9 mouse cellular contexts compared by ENCODE assay signal in genomic region chr1:88586823-88587820, GRCm38 (mm10).
A peak's percentile ranks its signal among the peaks of the same experiment; 100 is the strongest.
DNase-seq lines count a peak whose midpoint lies in the region; ATAC-seq and TF ChIP-seq lines count a peak whose summit lies in the region.
"Had no signal": no experiment of that assay in that cellular context is flagged by ENCODE, and none has a peak within 500 bp of the region (broad histone marks: within the 10 kb centered on the region; RNA-seq: fewer than 3 reads in every experiment).

No protein-coding gene starts in this region.

- no peaks in the 10 kb centered on the region for H3K79me2 ChIP-seq in CH12.LX (replicated peaks; ENCODE audit: control insufficient read depth, extremely low read depth, insufficient read depth, poor library complexity, severe bottlenecking)

- TF ChIP-seq RAD21 in CH12.LX (IDR thresholded peaks at IDR 0.05; ENCODE audit: low read depth, low read length), result no peak; the same call in 1 of the 2 replicates

- H3K9me3 ChIP-seq in hindbrain, embryonic 10.5 days, result no peaks in the 10 kb centered on the region
- H3K9me3 ChIP-seq in hindbrain, embryonic 11.5 days (ENCODE audit: control insufficient read depth, low read length), result no peaks in the 10 kb centered on the region
- H3K9me3 ChIP-seq in CH12.LX (replicated peaks; ENCODE audit: low read length), result peaks cover 46% of the 10 kb centered on the region
- H3K9me3 ChIP-seq in heart, embryonic 10.5 days, result no peaks in the 10 kb centered on the region
- H3K9me3 ChIP-seq: hindbrain, embryonic 15.5 days had no signal

- peak; percentile 98 for TF ChIP-seq EP300 in CH12.LX (IDR thresholded peaks at IDR 0.05; ENCODE audit: low read length)

- H3K4me1 ChIP-seq in hindbrain, embryonic 10.5 days (replicated peaks), result no peaks in the 10 kb centered on the region
- no peaks in the 10 kb centered on the region for H3K4me1 ChIP-seq in hindbrain, embryonic 11.5 days (replicated peaks; ENCODE audit: control insufficient read depth, insufficient read depth, low read length)
- H3K4me1 ChIP-seq in CH12.LX (ENCODE audit: control insufficient read depth in 1 of 2, insufficient read depth in 2 of 2), result peaks cover 19 to 54% of the 10 kb centered on the region in 2 experiments
- H3K4me1 ChIP-seq in heart, embryonic 10.5 days, result peaks cover 19% of the 10 kb centered on the region; the same call in 1 of the 2 replicates

- no peak for ATAC-seq in hindbrain, embryonic 11.5 days (ENCODE audit: low FRiP score)

- DNase-seq in hindbrain, embryonic 10.5 days (ENCODE audit: low spot score), result no peak
- DNase-seq in hindbrain, embryonic 11.5 days (ENCODE audit: low spot score), result no peak
- peak; percentile 91 for DNase-seq in CH12.LX (ENCODE audit: extremely low read depth)
- no peak for DNase-seq in heart, embryonic 10.5 days (ENCODE audit: low spot score)
- DNase-seq in lung, postnatal 4 days, result peak; percentile 53 to 57
- DNase-seq in yolk sac, embryonic 10.5 days (ENCODE audit: low spot score), result no peak
- DNase-seq in ovary, postnatal 36 days (ENCODE audit: low spot score), result no peak
- no peak for DNase-seq in neural tube, embryonic 10.5 days (ENCODE audit: extremely low spot score, low spot score)

- TF ChIP-seq CTCF in CH12.LX (conservative IDR thresholded peaks at IDR 0.05 in 1 of 2, IDR thresholded peaks at IDR 0.05 in 1 of 2; ENCODE audit: low read depth in 2 of 2, low read length in 2 of 2), result no peak

- 0 out of 2 replicates have a peak, but pooled peaks cover 2% of the 10 kb centered on the region for H3K27me3 ChIP-seq in hindbrain, embryonic 10.5 days (ENCODE audit: insufficient read depth, poor library complexity, severe bottlenecking)
- no peaks in the 10 kb centered on the region for H3K27me3 ChIP-seq in hindbrain, embryonic 11.5 days (ENCODE audit: control insufficient read depth, insufficient read depth, low read length)
- H3K27me3 ChIP-seq in CH12.LX (replicated peaks), result no peaks in the 10 kb centered on the region
- peaks cover 4% of the 10 kb centered on the region; the same call in 1 of the 2 replicates for H3K27me3 ChIP-seq in heart, embryonic 10.5 days (ENCODE audit: insufficient read depth, poor library complexity, severe bottlenecking)
- H3K27me3 ChIP-seq: hindbrain, embryonic 15.5 days had no signal

- 85% methylated on average over 13 of the region's 13 CpGs for WGBS in hindbrain, embryonic 10.5 days
- WGBS in hindbrain, embryonic 11.5 days, result 78% methylated on average over 13 of the region's 13 CpGs
- 65% methylated on average over 13 of the region's 13 CpGs for WGBS in heart, embryonic 10.5 days

- no peak overlapping the region for H3K9ac ChIP-seq in hindbrain, embryonic 11.5 days (ENCODE audit: low read depth, low read length)
- H3K9ac ChIP-seq in CH12.LX (ENCODE audit: insufficient read depth, low read depth), result peak overlapping the region; percentile 28
- H3K9ac ChIP-seq: hindbrain, embryonic 15.5 days had no signal

- H3K4me3 ChIP-seq in hindbrain, embryonic 10.5 days, result no peak overlapping the region
- H3K4me3 ChIP-seq in hindbrain, embryonic 11.5 days (ENCODE audit: low read depth, low read length), result no peak overlapping the region
- no peak overlapping the region for H3K4me3 ChIP-seq in CH12.LX (replicated peaks in 1 of 3; ENCODE audit: low read depth in 2 of 3, low read length in 2 of 3, poor library complexity in 1 of 3)
- H3K4me3 ChIP-seq in heart, embryonic 10.5 days, result no peak overlapping the region
- H3K4me3 ChIP-seq: hindbrain, embryonic 15.5 days had no signal

- dilution Hi-C loops in CH12.LX (cut with MboI; ENCODE audit: extremely low pct_ligation_motif_present, extremely low pct_unique_long_range_greater_than_20kb, low sequenced_read_pairs), result no loop called here

- 0 out of 2 replicates have a peak overlapping the region, but pooled peaks have one; percentile 35 for H3K27ac ChIP-seq in hindbrain, embryonic 10.5 days
- H3K27ac ChIP-seq in hindbrain, embryonic 11.5 days (ENCODE audit: low read depth, low read length), result no peak overlapping the region
- H3K27ac ChIP-seq in CH12.LX (ENCODE audit: insufficient read depth, low read depth), result peak overlapping the region; percentile 99
- 0 out of 2 replicates have a peak overlapping the region, but pooled peaks have one; percentile 4 for H3K27ac ChIP-seq in heart, embryonic 10.5 days
- H3K27ac ChIP-seq: hindbrain, embryonic 15.5 days had no signal

- no peaks in the 10 kb centered on the region for H3K36me3 ChIP-seq in hindbrain, embryonic 10.5 days
- no peaks in the 10 kb centered on the region for H3K36me3 ChIP-seq in hindbrain, embryonic 11.5 days (ENCODE audit: control insufficient read depth, insufficient read depth, low read length)
- no peaks in the 10 kb centered on the region for H3K36me3 ChIP-seq in CH12.LX (replicated peaks in 1 of 2; ENCODE audit: control insufficient read depth in 1 of 2, insufficient read depth in 1 of 2, low read length in 1 of 2)
- H3K36me3 ChIP-seq in heart, embryonic 10.5 days, result no peaks in the 10 kb centered on the region
- H3K36me3 ChIP-seq: hindbrain, embryonic 15.5 days had no signal

- in situ Hi-C loops in CH12.LX (cut with MboI; ENCODE audit: low pct_ligation_motif_present, low pct_unique_long_range_greater_than_20kb, low sequenced_read_pairs), result no loop called here

- H3K4me2 ChIP-seq in hindbrain, embryonic 11.5 days (replicated peaks; ENCODE audit: low read depth, low read length), result no peak overlapping the region
- peak overlapping the region; percentile 22; the same call in 1 of the 2 replicates for H3K4me2 ChIP-seq in CH12.LX (ENCODE audit: insufficient read depth, low read depth, poor library complexity, severe bottlenecking)
- H3K4me2 ChIP-seq: hindbrain, embryonic 15.5 days had no signal

- TF ChIP-seq POLR2A in CH12.LX (IDR thresholded peaks at IDR 0.05; ENCODE audit: low read depth, low read length), result no peak

TF ChIP-seq in CH12.LX, 34 proteins besides CTCF, POLR2A, EP300 and RAD21:
- no peak; the same call in 1 of the 2 replicates for TF ChIP-seq HCFC1 (IDR thresholded peaks at IDR 0.05; ENCODE audit: low read depth, low read length)
- no peak for TF ChIP-seq ZNF384 (IDR thresholded peaks at IDR 0.05; ENCODE audit: low read depth, low read length)
- TF ChIP-seq MAZ (IDR thresholded peaks at IDR 0.05; ENCODE audit: low read depth, low read length), result 0 out of 2 replicates have a peak, but pooled peaks have one; percentile 52
- TF ChIP-seq CHD2 (IDR thresholded peaks at IDR 0.05; ENCODE audit: low read length), result peak; percentile 84
- no peak for TF ChIP-seq UBTF (IDR thresholded peaks at IDR 0.05; ENCODE audit: low read depth, low read length)
- no peak for TF ChIP-seq ZMIZ1 (IDR thresholded peaks at IDR 0.05; ENCODE audit: low read depth, low read length)
- TF ChIP-seq TCF12 (IDR thresholded peaks at IDR 0.05; ENCODE audit: low read depth, low read length), result peak; percentile 94
- 0 out of 2 replicates have a peak, but pooled peaks have one; percentile 25 for TF ChIP-seq E2F4 (IDR thresholded peaks at IDR 0.05; ENCODE audit: insufficient replicate concordance, low read depth, low read length)
- no peak; the same call in 1 of the 2 replicates for TF ChIP-seq RCOR1 (conservative IDR thresholded peaks at IDR 0.05; ENCODE audit: low read depth, low read length)
- TF ChIP-seq SIN3A (IDR thresholded peaks at IDR 0.05; ENCODE audit: low read length), result peak; percentile 83
- 0 out of 2 replicates have a peak, but pooled peaks have one; percentile 53 for TF ChIP-seq TBP (conservative IDR thresholded peaks at IDR 0.05; ENCODE audit: low read depth, low read length)
- TF ChIP-seq MXI1 (IDR thresholded peaks at IDR 0.05; ENCODE audit: low read depth, low read length), result peak; percentile 49; the same call in 1 of the 2 replicates
- TF ChIP-seq MYC (IDR thresholded peaks at IDR 0.05; ENCODE audit: low read depth, low read length), result peak; percentile 48; the same call in 1 of the 2 replicates
- TF ChIP-seq CHD1 (IDR thresholded peaks at IDR 0.05; ENCODE audit: low read depth, low read length), result no peak
- peak; percentile 67 for TF ChIP-seq JUN (IDR thresholded peaks at IDR 0.05; ENCODE audit: insufficient read depth, low read depth, low read length)
- peak; percentile 61 for TF ChIP-seq MAX (IDR thresholded peaks at IDR 0.05; ENCODE audit: low read length)
- peak; percentile 33 for TF ChIP-seq SMC3 (IDR thresholded peaks at IDR 0.05; ENCODE audit: low read depth, low read length)
- TF ChIP-seq BHLHE40 (IDR thresholded peaks at IDR 0.05; ENCODE audit: low read depth, low read length), result peak; percentile 83
- peak; percentile 73; the same call in 1 of the 2 replicates for TF ChIP-seq MAFK (IDR thresholded peaks at IDR 0.05; ENCODE audit: insufficient replicate concordance, low read length)
- peak; percentile 86 for TF ChIP-seq MEF2A (IDR thresholded peaks at IDR 0.05; ENCODE audit: borderline replicate concordance, low read depth, low read length)
- TF ChIP-seq NELFE (IDR thresholded peaks at IDR 0.05; ENCODE audit: low read depth, low read length), result no peak
- no peak for TF ChIP-seq ZC3H11A (IDR thresholded peaks at IDR 0.05; ENCODE audit: low read depth, low read length)
- peak; percentile 93 for TF ChIP-seq IRF4 (IDR thresholded peaks at IDR 0.05; ENCODE audit: low read depth, low read length)
- TF ChIP-seq JUND (conservative IDR thresholded peaks at IDR 0.05; ENCODE audit: low read depth, low read length), result peak; percentile 83
- no peak for TF ChIP-seq USF1 (IDR thresholded peaks at IDR 0.05; ENCODE audit: low read depth, low read length)
- no peak for TF ChIP-seq GABPA (IDR thresholded peaks at IDR 0.05; ENCODE audit: insufficient replicate concordance, low read depth, low read length)
- no peak for TF ChIP-seq ZKSCAN1 (IDR thresholded peaks at IDR 0.05; ENCODE audit: borderline replicate concordance, low read depth, low read length)
- 0 out of 2 replicates have a peak, but pooled peaks have one; percentile 66 for TF ChIP-seq KAT2A (IDR thresholded peaks at IDR 0.05; ENCODE audit: insufficient replicate concordance, low read length)
- TF ChIP-seq ELF1 (IDR thresholded peaks at IDR 0.05; ENCODE audit: low read depth, low read length), result 0 out of 2 replicates have a peak, but pooled peaks have one; percentile 30
- TF ChIP-seq NRF1 (IDR thresholded peaks at IDR 0.05; ENCODE audit: low read depth, low read length), result 0 out of 2 replicates have a peak, but pooled peaks have one; percentile 8
- TF ChIP-seq ETS1 (conservative IDR thresholded peaks at IDR 0.05; ENCODE audit: low read depth, low read length), result peak; percentile 96
- no peak for TF ChIP-seq PAX5 (IDR thresholded peaks at IDR 0.05; ENCODE audit: low read length)
- TF ChIP-seq POLR2AphosphoS2 (IDR thresholded peaks at IDR 0.05; ENCODE audit: low read depth, low read length), result no peak
- no peak for TF ChIP-seq USF2 (conservative IDR thresholded peaks at IDR 0.05; ENCODE audit: low read depth, low read length)
TF ChIP-seq in CH12.LX: peak in this region for 20.

Comparison
In these comparisons a context has a peak if more than half of its experiments do, and no peak if none do; other contexts are left out.
1. DNase-seq: peak in CH12.LX (single experiment) and lung, postnatal 4 days (2 of 2); none in hindbrain, embryonic 10.5 days (single experiment), hindbrain, embryonic 11.5 days (single experiment), heart, embryonic 10.5 days (single experiment), yolk sac, embryonic 10.5 days (single experiment), ovary, postnatal 36 days (single experiment) and neural tube, embryonic 10.5 days (single experiment).